Mouse (Mus musculus): ENCODE measurements around the gene Cyp2c69. TPM values are rescaled to one million over a fixed set of nuclear protein-coding genes. Genes with fewer than 3 reads are reported as not detected.
"Not testable (repeated sequence)": the region's sequence is repeated elsewhere in the genome, so short reads cannot be mapped to it uniquely, and the experiment has no call there.

Gene Cyp2c69
- total and polyA plus RNA-seq, 3 experiments: not detected

GRCm38 (mm10) chr19:39866133-39866532, 20.5 kb downstream of the Cyp2c69 start:
- Histone ChIP-seq H3K36me3 (ENCODE audit: control insufficient read depth in 1 of 2, insufficient read depth in 2 of 2, low read length in 2 of 2) (no peaks in the 10 kb centered on the region), H3K4me3 (ENCODE audit: control insufficient read depth in 1 of 2, insufficient read depth in 1 of 2, low read depth in 2 of 2, low read length in 2 of 2) (no peak overlapping the region), H3K79me2 (ENCODE audit: control insufficient read depth, insufficient read depth, low read length, poor library complexity) (no peaks in the 10 kb centered on the region), H3K9me3 (replicated peaks; ENCODE audit: insufficient read depth, low read length) (no peaks in the 10 kb centered on the region), H3K4me1 (ENCODE audit: control insufficient read depth in 1 of 2, insufficient read depth in 2 of 2, low read length in 2 of 2) (no peaks in the 10 kb centered on the region), H3K27me3 (ENCODE audit: control insufficient read depth in 1 of 2, insufficient read depth in 2 of 2, low read length in 2 of 2) (no peaks in the 10 kb centered on the region), H3K9ac (ENCODE audit: control insufficient read depth, low read depth, low read length, poor library complexity, severe bottlenecking) (no peak overlapping the region), H3K27ac (ENCODE audit: control insufficient read depth, low read depth, low read length) (no peak overlapping the region)
- no peak for DNase-seq (ENCODE audit: low read depth, low spot score)
- TF ChIP-seq SIN3A (IDR thresholded peaks at IDR 0.05; ENCODE audit: low read length): no peak
- TF ChIP-seq MEF2A (IDR thresholded peaks at IDR 0.05; ENCODE audit: extremely low read depth, insufficient replicate concordance, low read depth, low read length, poor library complexity, severe bottlenecking): no peak
- no peak for TF ChIP-seq MAX (IDR thresholded peaks at IDR 0.05; ENCODE audit: low read length)
- no peak for TF ChIP-seq GABPA (IDR thresholded peaks at IDR 0.05; ENCODE audit: low read depth, low read length)
- no peak for TF ChIP-seq UBTF (IDR thresholded peaks at IDR 0.05; ENCODE audit: borderline replicate concordance, insufficient read depth, low read depth, low read length)
- TF ChIP-seq RAD21 (IDR thresholded peaks at IDR 0.05; ENCODE audit: low read depth, low read length): no peak
- TF ChIP-seq ZKSCAN1 (IDR thresholded peaks at IDR 0.05; ENCODE audit: low read depth, low read length): no peak
- TF ChIP-seq TAL1 (IDR thresholded peaks at IDR 0.05; ENCODE audit: low read length): no peak
- no peak for TF ChIP-seq ZNF384 (IDR thresholded peaks at IDR 0.05; ENCODE audit: low read depth, low read length)
- TF ChIP-seq MXI1 (IDR thresholded peaks at IDR 0.05; ENCODE audit: low read depth, low read length): no peak
- TF ChIP-seq RCOR1 (IDR thresholded peaks at IDR 0.05; ENCODE audit: low read depth, low read length): no peak
- no peak for TF ChIP-seq E2F4 (IDR thresholded peaks at IDR 0.05; ENCODE audit: borderline replicate concordance, low read depth, low read length)
- no peak for TF ChIP-seq ETS1 (IDR thresholded peaks at IDR 0.05; ENCODE audit: low read depth, low read length)
- TF ChIP-seq ZMIZ1 (IDR thresholded peaks at IDR 0.05; ENCODE audit: low read depth, low read length): no peak

DNA sequence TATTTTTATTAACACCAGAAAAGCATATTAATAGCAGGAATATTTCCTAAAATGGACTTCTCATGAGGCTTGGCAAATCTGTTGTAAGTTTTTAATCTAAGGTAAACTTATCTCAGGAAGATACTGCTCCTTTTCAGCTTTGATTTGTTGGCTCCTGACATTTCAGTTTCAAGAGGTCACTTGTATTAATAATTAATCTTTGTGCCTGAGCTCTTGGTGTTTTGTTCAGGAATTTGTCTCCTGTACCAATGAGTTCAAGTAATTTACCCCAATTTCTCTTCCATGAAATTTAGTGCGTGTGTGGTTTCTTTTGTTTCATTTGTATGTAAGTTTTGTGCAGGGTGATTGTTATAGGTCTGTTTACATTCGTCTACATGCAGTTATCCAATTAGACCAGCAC, 65.7 kb downstream of the Cyp2c69 start:
- H3K4me3 ChIP-seq (ENCODE audit: control insufficient read depth in 1 of 2, insufficient read depth in 1 of 2, low read depth in 2 of 2, low read length in 2 of 2); H3K36me3 ChIP-seq (ENCODE audit: control insufficient read depth in 1 of 2, insufficient read depth in 2 of 2, low read length in 2 of 2); H3K9me3 ChIP-seq (replicated peaks; ENCODE audit: insufficient read depth, low read length); H3K27ac ChIP-seq (ENCODE audit: control insufficient read depth, low read depth, low read length); H3K27me3 ChIP-seq (ENCODE audit: control insufficient read depth in 1 of 2, insufficient read depth in 2 of 2, low read length in 2 of 2); H3K4me1 ChIP-seq (ENCODE audit: control insufficient read depth in 1 of 2, insufficient read depth in 2 of 2, low read length in 2 of 2); H3K79me2 ChIP-seq (ENCODE audit: control insufficient read depth, insufficient read depth, low read length, poor library complexity); DNase-seq (ENCODE audit: low read depth, low spot score); H3K9ac ChIP-seq (ENCODE audit: control insufficient read depth, low read depth, low read length, poor library complexity, severe bottlenecking): not testable (repeated sequence)

- not testable (repeated sequence) for H3K9ac ChIP-seq (ENCODE audit: control insufficient read depth, low read depth, low read length, poor library complexity, severe bottlenecking); H3K27me3 ChIP-seq (ENCODE audit: control insufficient read depth in 1 of 2, insufficient read depth in 2 of 2, low read length in 2 of 2); H3K27ac ChIP-seq (ENCODE audit: control insufficient read depth, low read depth, low read length); H3K36me3 ChIP-seq (ENCODE audit: control insufficient read depth in 1 of 2, insufficient read depth in 2 of 2, low read length in 2 of 2); H3K4me1 ChIP-seq (ENCODE audit: control insufficient read depth in 1 of 2, insufficient read depth in 2 of 2, low read length in 2 of 2); H3K79me2 ChIP-seq (ENCODE audit: control insufficient read depth, insufficient read depth, low read length, poor library complexity); H3K4me3 ChIP-seq (ENCODE audit: control insufficient read depth in 1 of 2, insufficient read depth in 1 of 2, low read depth in 2 of 2, low read length in 2 of 2); H3K9me3 ChIP-seq (replicated peaks; ENCODE audit: insufficient read depth, low read length); DNase-seq (ENCODE audit: low read depth, low spot score)
Observed at GRCm38 (mm10) chr19:39816400-39816799, 70.2 kb downstream of the Cyp2c69 start.

GRCm38 (mm10) chr19:39815991-39816390, 70.6 kb downstream of the Cyp2c69 start:
- not testable (repeated sequence) for H3K36me3 ChIP-seq (ENCODE audit: control insufficient read depth in 1 of 2, insufficient read depth in 2 of 2, low read length in 2 of 2); H3K9ac ChIP-seq (ENCODE audit: control insufficient read depth, low read depth, low read length, poor library complexity, severe bottlenecking); H3K9me3 ChIP-seq (replicated peaks; ENCODE audit: insufficient read depth, low read length); DNase-seq (ENCODE audit: low read depth, low spot score); H3K27ac ChIP-seq (ENCODE audit: control insufficient read depth, low read depth, low read length); H3K79me2 ChIP-seq (ENCODE audit: control insufficient read depth, insufficient read depth, low read length, poor library complexity); H3K4me1 ChIP-seq (ENCODE audit: control insufficient read depth in 1 of 2, insufficient read depth in 2 of 2, low read length in 2 of 2); H3K4me3 ChIP-seq (ENCODE audit: control insufficient read depth in 1 of 2, insufficient read depth in 1 of 2, low read depth in 2 of 2, low read length in 2 of 2); H3K27me3 ChIP-seq (ENCODE audit: control insufficient read depth in 1 of 2, insufficient read depth in 2 of 2, low read length in 2 of 2)

DNA sequence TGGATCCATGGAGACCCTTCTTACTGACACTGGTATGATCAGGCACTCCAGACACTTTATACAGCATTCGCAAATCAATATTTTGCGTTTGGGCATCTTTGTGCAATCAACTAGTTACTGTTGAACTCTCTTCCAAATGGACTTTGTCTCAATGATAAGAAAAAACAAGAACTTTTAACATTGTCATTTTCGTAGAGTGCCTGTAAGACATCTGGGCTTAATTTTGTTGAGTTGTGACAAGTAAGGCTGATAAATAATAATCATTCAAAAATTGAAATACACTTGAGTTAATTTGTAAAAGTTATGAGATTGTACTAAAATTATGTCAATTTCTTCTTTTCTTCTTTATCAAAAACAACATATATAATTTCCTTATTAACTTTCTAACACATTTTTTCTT, 73.9 kb downstream of the Cyp2c69 start, which contains the start of gene Cyp2c40:
Gene Cyp2c40 (minus strand): TSS at position 101 of the 400 bp plus-strand sequence.
- not testable (repeated sequence) for H3K36me3 ChIP-seq (ENCODE audit: control insufficient read depth in 1 of 2, insufficient read depth in 2 of 2, low read length in 2 of 2); H3K4me1 ChIP-seq (ENCODE audit: control insufficient read depth in 1 of 2, insufficient read depth in 2 of 2, low read length in 2 of 2); H3K4me3 ChIP-seq (ENCODE audit: control insufficient read depth in 1 of 2, insufficient read depth in 1 of 2, low read depth in 2 of 2, low read length in 2 of 2); H3K27me3 ChIP-seq (ENCODE audit: control insufficient read depth in 1 of 2, insufficient read depth in 2 of 2, low read length in 2 of 2); H3K9me3 ChIP-seq (replicated peaks; ENCODE audit: insufficient read depth, low read length); DNase-seq (ENCODE audit: low read depth, low spot score); H3K79me2 ChIP-seq (ENCODE audit: control insufficient read depth, insufficient read depth, low read length, poor library complexity); H3K27ac ChIP-seq (ENCODE audit: control insufficient read depth, low read depth, low read length); H3K9ac ChIP-seq (ENCODE audit: control insufficient read depth, low read depth, low read length, poor library complexity, severe bottlenecking)

Data from MEL (cell line).